Mouse (Mus musculus): ENCODE results near the gene Gpam. TPM values are rescaled to one million over a fixed set of nuclear protein-coding genes. Genes with fewer than 3 reads are reported as not detected.

Gene Gpam
- polyA plus RNA-seq (2014; fragmentation: Illumina TruSeq; extraction: RNeasy Lipid Tissue Mini Kit (QIAGEN cat#74804)), result 149 TPM

GRCm38 (mm10) chr19:55127072-55127718 lies at the start of gene Gpam:
Gene Gpam, minus strand, starts transcription at chr19:55127238.

Other genes with a start within 250 kb of the Gpam start
- not detected for gene Tectb, start 53.5 kb upstream of the Gpam start, polyA plus RNA-seq (2014; fragmentation: Illumina TruSeq; extraction: RNeasy Lipid Tissue Mini Kit (QIAGEN cat#74804))
- 0.23 TPM for gene Gucy2g, start 114.0 kb upstream of the Gpam start, polyA plus RNA-seq (2014; fragmentation: Illumina TruSeq; extraction: RNeasy Lipid Tissue Mini Kit (QIAGEN cat#74804))
- gene Acsl5, start 124.7 kb upstream of the Gpam start, polyA plus RNA-seq (2014; fragmentation: Illumina TruSeq; extraction: RNeasy Lipid Tissue Mini Kit (QIAGEN cat#74804)), result 109 TPM
- gene Zdhhc6, start 188.8 kb upstream of the Gpam start, polyA plus RNA-seq (2014; fragmentation: Illumina TruSeq; extraction: RNeasy Lipid Tissue Mini Kit (QIAGEN cat#74804)), result 81.2 TPM
- 28.3 TPM for gene Vti1a, start 189.1 kb upstream of the Gpam start, polyA plus RNA-seq (2014; fragmentation: Illumina TruSeq; extraction: RNeasy Lipid Tissue Mini Kit (QIAGEN cat#74804))

Measured in ovary, adult 10 weeks (tissue).